Mouse (Mus musculus): ENCODE data around the gene Sgsm2. TPM values are rescaled to one million over a fixed set of nuclear protein-coding genes. Genes with fewer than 3 reads are reported as not detected.

Sgsm2 gene
- polyA plus RNA-seq, 1 experiment from 2014 or later = 7.5 TPM

DNA sequence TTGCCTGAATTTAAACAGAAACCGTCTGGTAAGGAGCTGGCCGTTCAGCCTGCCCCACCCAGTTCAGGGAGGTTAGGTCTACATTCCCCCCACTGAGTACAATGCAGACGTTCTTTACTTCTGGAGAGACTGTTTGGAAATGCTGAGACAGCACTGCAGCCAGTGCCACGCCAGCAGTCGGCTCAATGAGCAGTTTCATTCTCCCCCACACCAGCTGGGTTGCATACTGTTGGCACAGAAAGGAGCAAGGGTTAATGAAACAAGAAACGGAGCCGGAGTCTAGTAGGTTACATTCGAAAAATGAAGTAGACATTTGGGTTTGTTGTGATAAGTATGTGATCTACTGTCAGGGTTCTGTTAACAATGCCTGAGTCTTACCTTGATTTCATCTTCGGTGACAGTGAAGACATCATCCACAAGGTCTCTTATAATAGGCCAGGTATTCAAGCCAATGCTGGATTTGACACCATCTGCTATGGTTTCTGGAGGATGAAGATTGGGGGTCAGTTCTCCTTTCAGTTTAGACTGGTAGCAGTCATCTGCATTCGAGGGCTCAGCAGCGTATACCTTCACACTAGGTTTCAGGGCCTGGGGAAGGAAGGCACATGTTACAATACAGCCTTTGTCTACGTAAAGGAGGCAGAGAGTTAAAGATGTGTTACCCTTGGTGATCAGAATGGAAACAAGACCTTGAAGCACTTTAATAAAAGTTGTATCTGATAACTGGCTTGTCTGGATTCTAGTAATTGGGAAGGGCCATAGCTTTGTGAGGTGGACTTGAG is 11.9 kb upstream of the Sgsm2 start:
- Histone ChIP-seq H3K36me3 (peaks cover 62% of the 10 kb centered on the region), H3K4me2 (replicated peaks) (no peak overlapping the region), H3K27me3 (no peaks in the 10 kb centered on the region), H3K4me1 (no peaks in the 10 kb centered on the region), H3K27ac (no peak overlapping the region), H3K9ac (no peak overlapping the region), H3K9me3 (no peaks in the 10 kb centered on the region), H3K4me3 (no peak overlapping the region)
- 81% methylated on average over 12 of the region's 12 CpGs for WGBS
- ATAC-seq (ENCODE audit: insufficient number of reproducible peaks, insufficient read depth, low FRiP score, low TSS enrichment) = no peak

- no peak overlapping the region for H3K27ac ChIP-seq
- peaks cover 72% of the 10 kb centered on the region for H3K36me3 ChIP-seq
- no peaks in the 10 kb centered on the region for H3K27me3 ChIP-seq
- H3K4me2 ChIP-seq (replicated peaks) = no peak overlapping the region
- H3K9me3 ChIP-seq = no peaks in the 10 kb centered on the region
- H3K9ac ChIP-seq = no peak overlapping the region
- H3K4me3 ChIP-seq = no peak overlapping the region
- no peaks in the 10 kb centered on the region for H3K4me1 ChIP-seq
- 91% methylated on average over 6 of the region's 6 CpGs for WGBS
- no peak for ATAC-seq (ENCODE audit: insufficient number of reproducible peaks, insufficient read depth, low FRiP score, low TSS enrichment)
Observed at GRCm38 (mm10) chr11:74907850-74908249, 11.0 kb upstream of the Sgsm2 start.

GRCm38 (mm10) chr11:74902416-74902815 is 5.6 kb upstream of the Sgsm2 start:
- Histone ChIP-seq H3K9me3 (no peaks in the 10 kb centered on the region), H3K4me1 (no peaks in the 10 kb centered on the region), H3K27ac (no peak overlapping the region), H3K4me3 (no peak overlapping the region), H3K4me2 (replicated peaks) (no peak overlapping the region), H3K27me3 (no peaks in the 10 kb centered on the region), H3K36me3 (peaks cover 79% of the 10 kb centered on the region), H3K9ac (no peak overlapping the region)
- no peak for ATAC-seq (ENCODE audit: insufficient number of reproducible peaks, insufficient read depth, low FRiP score, low TSS enrichment)
- WGBS = 90% methylated on average over 5 of the region's 5 CpGs

DNA sequence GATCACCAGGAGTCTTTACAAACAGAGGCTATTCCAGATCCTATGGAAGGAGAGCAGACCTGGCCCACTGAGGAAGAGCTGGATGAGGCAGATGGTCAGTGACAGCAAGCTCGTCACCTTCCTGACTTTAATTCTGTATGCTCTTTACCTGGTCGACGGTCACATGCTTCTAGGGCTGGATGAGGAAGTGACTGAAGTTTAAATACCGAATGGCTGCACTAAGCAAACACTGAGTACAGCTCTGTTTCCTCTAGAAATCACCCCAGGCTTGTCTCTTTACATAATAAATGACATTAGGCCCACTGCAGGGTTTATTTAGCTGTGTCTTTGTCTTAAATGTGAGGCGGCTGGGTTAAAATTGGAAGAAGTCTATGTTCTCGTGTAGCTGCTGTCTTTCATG is 4.7 kb upstream of the Sgsm2 start:
- ATAC-seq (ENCODE audit: insufficient number of reproducible peaks, insufficient read depth, low FRiP score, low TSS enrichment) = no peak
- 91% methylated on average over 6 of the region's 6 CpGs for WGBS
- Histone ChIP-seq H3K9me3 (no peaks in the 10 kb centered on the region), H3K4me2 (replicated peaks) (no peak overlapping the region), H3K9ac (no peak overlapping the region), H3K4me3 (no peak overlapping the region), H3K27me3 (no peaks in the 10 kb centered on the region), H3K27ac (no peak overlapping the region), H3K4me1 (no peaks in the 10 kb centered on the region), H3K36me3 (peaks cover 70% of the 10 kb centered on the region)

DNA sequence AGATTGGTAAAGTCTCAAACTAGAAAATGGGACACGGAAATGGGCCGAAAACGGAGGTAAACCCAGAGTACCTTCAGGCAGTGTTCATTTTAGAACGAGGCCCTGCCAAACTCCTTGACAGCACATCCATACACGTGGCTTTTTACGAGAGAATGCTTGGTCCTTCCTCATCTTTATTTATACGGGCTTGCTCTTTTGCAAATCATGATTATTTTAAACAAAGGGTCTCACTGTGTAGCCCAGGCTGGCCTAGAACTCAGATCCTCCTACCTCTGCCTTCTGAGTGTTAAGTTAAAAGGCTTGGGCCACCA is 1.6 kb upstream of the Sgsm2 start:
- Histone ChIP-seq H3K27me3 (no peaks in the 10 kb centered on the region), H3K27ac (peak overlapping the region; percentile 76), H3K4me3 (peak overlapping the region; percentile 86), H3K4me2 (replicated peaks) (peak overlapping the region; percentile 98), H3K9me3 (no peaks in the 10 kb centered on the region), H3K4me1 (peaks cover 5% of the 10 kb centered on the region), H3K9ac (peak overlapping the region; percentile 77), H3K36me3 (peaks cover 40% of the 10 kb centered on the region)
- 0% methylated on average over 7 of the region's 7 CpGs for WGBS
- no peak for ATAC-seq (ENCODE audit: insufficient number of reproducible peaks, insufficient read depth, low FRiP score, low TSS enrichment)

DNA sequence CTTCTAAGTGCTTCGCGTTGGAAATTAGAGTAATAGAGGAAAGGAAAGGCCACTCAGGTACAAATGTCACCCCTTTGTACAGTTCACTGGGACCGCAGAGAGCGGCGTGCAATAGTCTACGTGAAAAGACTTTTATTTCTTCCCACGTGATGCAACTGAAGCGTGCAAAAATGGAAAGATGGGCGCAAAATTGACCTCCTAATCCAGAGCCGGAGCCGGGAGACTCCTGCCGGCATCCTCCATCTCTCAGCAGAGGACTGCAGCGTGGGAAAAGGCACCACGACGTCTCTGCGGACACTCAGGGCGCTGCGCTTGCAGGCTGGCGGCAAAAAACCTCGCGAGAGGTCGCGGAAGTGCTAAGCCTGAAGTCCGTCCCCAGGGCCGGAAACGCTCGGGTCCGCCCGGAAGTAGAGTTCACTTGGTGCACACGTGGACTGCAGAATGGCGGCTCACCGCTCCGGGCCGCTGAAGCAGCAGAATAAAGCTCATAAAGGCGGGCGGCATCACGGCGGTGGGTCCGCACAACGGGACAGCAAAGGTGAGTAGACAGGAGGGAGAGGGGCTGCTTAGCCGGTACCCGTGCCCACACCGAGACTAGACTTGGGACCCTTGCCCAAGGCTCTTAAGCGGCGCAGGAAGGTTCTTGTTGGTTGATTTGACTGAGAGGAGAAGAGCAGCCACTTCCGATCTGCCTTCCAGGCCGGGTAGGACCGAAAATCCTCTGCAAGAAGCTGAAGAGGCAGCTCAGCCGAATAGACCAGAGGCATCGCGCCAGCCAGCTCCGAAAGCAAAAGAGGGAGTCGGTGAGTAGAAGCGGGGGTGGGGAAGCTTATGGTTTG is 1.0 kb upstream of the Sgsm2 start, which contains the start of gene Tsr1:
Gene Tsr1 (plus strand): TSS at position 394 of the 839 bp plus-strand sequence.
- under 1% methylated on average over 54 of the region's 54 CpGs for WGBS
- H3K9ac ChIP-seq = peak within 1 kb of the TSS; percentile 77
- H3K9me3 ChIP-seq = no peaks in the 10 kb centered on the region
- peak within 1 kb of the TSS; percentile 76 for H3K27ac ChIP-seq
- H3K4me3 ChIP-seq = peak within 1 kb of the TSS; percentile 86
- H3K27me3 ChIP-seq = no peaks in the 10 kb centered on the region
- H3K36me3 ChIP-seq = peaks cover 34% of the 10 kb centered on the region
- H3K4me1 ChIP-seq = peaks cover 5% of the 10 kb centered on the region
- H3K4me2 ChIP-seq (replicated peaks) = peak within 1 kb of the TSS; percentile 98
- ATAC-seq (ENCODE audit: insufficient number of reproducible peaks, insufficient read depth, low FRiP score, low TSS enrichment) = peak; percentile 80

DNA sequence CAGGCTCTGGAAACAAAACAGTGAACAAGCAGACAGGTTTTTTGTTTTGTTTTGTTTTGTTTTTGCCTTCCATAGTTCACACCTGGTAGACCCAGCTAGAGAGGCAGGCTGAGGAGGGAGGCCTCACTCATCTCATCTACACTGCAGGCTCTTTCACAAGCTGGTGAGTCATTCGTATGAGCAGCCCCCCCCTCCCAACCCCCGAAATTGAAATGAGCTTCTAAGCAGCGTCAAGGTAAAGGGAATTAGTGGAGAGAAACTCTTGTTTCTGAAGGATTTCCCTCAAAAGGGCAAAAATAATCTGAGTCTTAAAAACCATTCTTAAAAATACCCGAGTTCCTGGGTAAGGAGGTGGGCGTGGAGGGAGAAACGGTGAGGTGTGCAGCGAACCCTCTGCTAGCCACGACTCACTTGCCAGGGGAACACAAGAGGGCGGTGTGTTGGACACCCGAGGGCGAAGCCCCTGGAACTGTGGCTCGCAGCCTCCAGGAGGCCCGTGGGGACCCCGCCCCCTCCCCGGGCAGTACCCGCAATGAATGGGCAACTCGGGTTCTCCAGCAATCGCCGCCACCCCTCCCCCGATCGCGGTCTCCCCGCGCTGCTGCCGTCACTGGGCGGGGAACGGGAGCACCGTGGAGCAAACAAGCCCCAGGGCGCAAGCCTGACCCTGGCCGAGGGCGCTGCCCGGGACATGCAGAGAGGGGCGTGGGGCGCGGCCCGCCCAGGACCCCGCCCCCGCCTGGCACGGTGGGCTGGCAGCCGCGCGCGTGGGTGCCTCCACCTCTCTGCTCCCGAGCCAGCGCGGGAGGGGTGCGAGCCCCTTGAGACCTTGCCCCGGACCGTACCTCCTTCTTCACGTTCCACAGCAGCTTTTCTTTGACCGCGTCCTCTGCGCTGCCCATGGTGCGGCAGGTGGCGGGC is 620 bp downstream of the Sgsm2 start:
- WGBS = under 1% methylated on average over 49 of the region's 55 CpGs
- Histone ChIP-seq H3K27ac (peak overlapping the region; percentile 76), H3K36me3 (peaks cover 19% of the 10 kb centered on the region), H3K27me3 (no peaks in the 10 kb centered on the region), H3K4me3 (peak overlapping the region; percentile 86), H3K4me2 (replicated peaks) (peak overlapping the region; percentile 98), H3K4me1 (peaks cover 5% of the 10 kb centered on the region), H3K9ac (peak overlapping the region; percentile 77), H3K9me3 (no peaks in the 10 kb centered on the region)
- ATAC-seq (ENCODE audit: insufficient number of reproducible peaks, insufficient read depth, low FRiP score, low TSS enrichment) = peak; percentile 61; the same call in 1 of the 2 replicates

GRCm38 (mm10) chr11:74894619-74895018 is 2.2 kb downstream of the Sgsm2 start:
- WGBS = 80% methylated on average over 4 of the region's 4 CpGs
- ATAC-seq (ENCODE audit: insufficient number of reproducible peaks, insufficient read depth, low FRiP score, low TSS enrichment) = no peak
- no peak overlapping the region for H3K4me3 ChIP-seq
- H3K4me2 ChIP-seq (replicated peaks) = no peak overlapping the region
- H3K4me1 ChIP-seq = peaks cover 5% of the 10 kb centered on the region
- no peak overlapping the region for H3K9ac ChIP-seq
- peaks cover 3% of the 10 kb centered on the region; the same call in 1 of the 2 replicates for H3K36me3 ChIP-seq
- no peak overlapping the region for H3K27ac ChIP-seq
- no peaks in the 10 kb centered on the region for H3K27me3 ChIP-seq
- H3K9me3 ChIP-seq = no peaks in the 10 kb centered on the region

GRCm38 (mm10) chr11:74883098-74883497 is 13.8 kb downstream of the Sgsm2 start:
- 94% methylated on average over 10 of the region's 10 CpGs for WGBS
- ATAC-seq (ENCODE audit: insufficient number of reproducible peaks, insufficient read depth, low FRiP score, low TSS enrichment) = no peak

DNA sequence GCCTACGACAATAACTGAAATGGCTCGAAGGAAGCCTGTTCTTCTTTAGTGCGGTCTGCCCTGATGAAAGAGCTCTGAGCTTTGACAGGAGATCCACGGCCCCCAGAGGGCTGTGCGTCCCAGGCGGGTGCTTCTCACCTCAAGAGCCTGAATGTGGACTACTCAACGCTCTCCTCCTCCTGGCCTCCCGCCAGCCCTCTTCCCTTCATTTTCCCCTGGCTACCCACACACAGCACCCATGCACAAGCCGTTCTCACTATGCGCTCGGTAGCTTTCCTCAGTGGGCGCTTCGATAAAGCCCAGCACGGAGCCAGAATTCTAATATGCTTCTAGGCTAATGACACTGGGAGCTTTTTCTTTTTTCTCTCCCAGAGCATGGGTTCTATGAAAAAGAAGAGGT is 14.9 kb downstream of the Sgsm2 start:
- Histone ChIP-seq H3K4me2 (replicated peaks) (no peak overlapping the region), H3K4me3 (no peak overlapping the region), H3K9ac (no peak overlapping the region; the same call in 1 of the 2 replicates), H3K9me3 (no peaks in the 10 kb centered on the region), H3K36me3 (no peaks in the 10 kb centered on the region), H3K27me3 (no peaks in the 10 kb centered on the region), H3K4me1 (peaks cover under 1% of the 10 kb centered on the region; the same call in 1 of the 2 replicates), H3K27ac (no peak overlapping the region)
- ATAC-seq (ENCODE audit: insufficient number of reproducible peaks, insufficient read depth, low FRiP score, low TSS enrichment) = no peak
- 74% methylated on average over 14 of the region's 14 CpGs for WGBS

More at GRCm38 (mm10) chr11:74883098-74883497, 13.8 kb downstream of the Sgsm2 start:
- Histone ChIP-seq H3K9ac (no peak overlapping the region), H3K4me3 (no peak overlapping the region), H3K4me2 (replicated peaks) (no peak overlapping the region), H3K36me3 (no peaks in the 10 kb centered on the region), H3K27me3 (no peaks in the 10 kb centered on the region), H3K4me1 (no peaks in the 10 kb centered on the region), H3K27ac (no peak overlapping the region), H3K9me3 (no peaks in the 10 kb centered on the region)

DNA sequence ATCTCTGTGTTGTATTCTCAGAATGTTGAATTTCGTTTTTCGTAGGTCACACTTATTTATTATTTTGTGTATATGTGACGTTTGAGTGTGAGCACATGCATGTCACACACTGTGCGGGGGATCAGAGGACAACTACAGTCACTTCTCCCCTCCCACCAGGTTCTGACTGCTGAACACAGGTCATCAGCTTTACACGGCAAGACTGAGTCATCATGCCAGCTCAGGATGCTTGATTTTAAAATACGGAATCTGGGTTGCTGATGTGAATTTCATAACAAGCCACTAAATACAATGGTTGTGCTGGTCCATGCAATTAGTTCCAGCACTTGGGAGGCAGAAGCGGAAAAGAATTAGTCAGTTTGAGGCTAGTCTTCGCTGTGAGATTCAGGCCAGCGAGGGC is 15.9 kb downstream of the Sgsm2 start:
- no peak overlapping the region for H3K27ac ChIP-seq

More for the DNA sequence above, 15.9 kb downstream of the Sgsm2 start:
- 89% methylated on average over 9 of the region's 9 CpGs for WGBS
- peaks cover 7% of the 10 kb centered on the region; the same call in 1 of the 2 replicates for H3K4me1 ChIP-seq
- H3K27me3 ChIP-seq = no peaks in the 10 kb centered on the region
- no peak overlapping the region for H3K4me3 ChIP-seq
- no peak overlapping the region for H3K4me2 ChIP-seq (replicated peaks)
- no peak for ATAC-seq (ENCODE audit: insufficient number of reproducible peaks, insufficient read depth, low FRiP score, low TSS enrichment)
- no peaks in the 10 kb centered on the region for H3K36me3 ChIP-seq
- no peak overlapping the region for H3K9ac ChIP-seq
- H3K9me3 ChIP-seq = no peaks in the 10 kb centered on the region
